22 mouse cellular contexts compared by ENCODE assay signal in the genomic region with DNA sequence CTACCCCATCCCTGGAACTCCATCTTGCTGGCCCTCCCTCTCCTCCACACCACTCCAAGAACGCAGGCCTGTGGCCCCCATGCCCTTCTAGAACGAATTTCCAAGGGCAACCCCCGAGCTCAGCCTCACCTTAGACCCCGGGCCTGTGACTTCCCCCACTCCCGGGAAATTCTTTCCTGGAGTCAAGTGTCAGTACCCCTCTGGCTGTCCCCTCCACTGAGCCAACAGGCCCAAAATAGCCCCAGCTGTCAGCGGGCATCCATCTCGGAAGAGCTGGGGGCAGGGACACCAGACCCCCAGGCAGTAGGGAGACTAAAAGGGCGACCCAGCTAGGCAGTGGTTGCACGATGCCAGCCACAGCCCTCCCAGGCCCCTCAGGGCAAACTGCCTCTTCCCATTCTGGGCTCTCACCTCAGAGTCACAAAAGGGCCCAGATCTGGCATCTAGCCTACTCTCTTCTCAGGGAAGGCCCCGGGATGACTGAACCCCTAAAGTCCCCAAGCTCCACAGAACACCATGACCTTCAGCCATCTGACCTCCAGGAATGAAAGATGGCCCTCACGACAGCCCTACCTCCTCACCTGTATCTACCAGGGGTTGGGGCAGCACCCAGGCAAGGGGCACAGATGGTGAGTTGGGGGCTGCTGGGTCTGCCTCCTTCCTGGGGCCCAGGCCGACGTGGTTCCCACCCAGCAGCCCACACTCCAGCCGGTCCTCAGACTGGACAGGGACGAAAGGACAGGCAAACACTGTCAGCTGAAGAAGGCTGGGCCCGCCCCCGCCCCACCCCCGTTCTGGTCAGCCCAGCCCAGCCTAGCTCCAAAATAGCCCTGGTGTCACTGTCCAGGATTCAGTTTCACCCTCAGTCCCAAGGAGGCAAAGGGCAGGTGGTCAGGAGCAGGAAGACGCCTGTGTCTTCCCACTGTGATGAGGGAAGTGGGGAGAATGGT. TPM values are rescaled to one million over a fixed set of nuclear protein-coding genes. Genes with fewer than 3 reads are reported as not detected.
DNase-seq lines count a peak whose midpoint lies in the region; ATAC-seq lines count a peak whose summit lies in the region.
"Had no signal": no experiment of that assay in that cellular context is flagged by ENCODE, and none has a peak within 500 bp of the region (broad histone marks: within the 10 kb centered on the region; RNA-seq: fewer than 3 reads in every experiment).

No protein-coding gene starts in this region.

- H3K4me2 ChIP-seq in embryonic facial prominence, embryonic 12.5 days (replicated peaks): no peak overlapping the region
- no peak overlapping the region for H3K4me2 ChIP-seq in embryonic facial prominence, embryonic 15.5 days (replicated peaks)
- no peak overlapping the region for H3K4me2 ChIP-seq in forebrain, embryonic 12.5 days
- H3K4me2 ChIP-seq: midbrain, embryonic 11.5 days; neural tube, embryonic 13.5 days had no signal

- no peak overlapping the region for H3K4me3 ChIP-seq in embryonic facial prominence, embryonic 12.5 days
- no peak overlapping the region for H3K4me3 ChIP-seq in embryonic facial prominence, embryonic 10.5 days
- H3K4me3 ChIP-seq in embryonic facial prominence, embryonic 15.5 days (replicated peaks): 0 out of 2 replicates have a peak overlapping the region, but pooled peaks have one; percentile 7
- H3K4me3 ChIP-seq in heart, embryonic 10.5 days: peak overlapping the region; percentile 57
- no peak overlapping the region for H3K4me3 ChIP-seq in forebrain, embryonic 12.5 days (replicated peaks)
- H3K4me3 ChIP-seq: forebrain, embryonic 10.5 days; neural tube, embryonic 13.5 days had no signal

- H3K4me1 ChIP-seq in embryonic facial prominence, embryonic 12.5 days: peaks cover 9% of the 10 kb centered on the region
- H3K4me1 ChIP-seq in embryonic facial prominence, embryonic 10.5 days: peaks cover 35% of the 10 kb centered on the region
- peaks cover 18% of the 10 kb centered on the region for H3K4me1 ChIP-seq in embryonic facial prominence, embryonic 15.5 days
- H3K4me1 ChIP-seq in heart, embryonic 10.5 days: peaks cover 72% of the 10 kb centered on the region
- H3K4me1 ChIP-seq in forebrain, embryonic 12.5 days: peaks cover 11% of the 10 kb centered on the region; the same call in 1 of the 2 replicates

- no peak for DNase-seq in embryonic facial prominence, embryonic 10.5 days (ENCODE audit: low spot score)
- DNase-seq in heart, embryonic 10.5 days (ENCODE audit: low spot score): peak; percentile 84
- DNase-seq in heart, postnatal 10 days: peak; percentile 66 to 71
- DNase-seq in spleen, postnatal 4 days (ENCODE audit: low spot score in 2 of 2): no peak
- no peak for DNase-seq in left cerebral cortex, adult 18-20 months (ENCODE audit: low spot score in 2 of 2)
- DNase-seq: cerebellum, postnatal 25 days; kidney, adult 2 months; kidney, postnatal 14 days; liver; lung, adult 2 months; lung, postnatal 4 days; thymus, postnatal 14 days had no signal

- peaks cover 63% of the 10 kb centered on the region for H3K27me3 ChIP-seq in embryonic facial prominence, embryonic 12.5 days
- H3K27me3 ChIP-seq in embryonic facial prominence, embryonic 10.5 days (replicated peaks; ENCODE audit: low read depth, poor library complexity, severe bottlenecking): peaks cover 60% of the 10 kb centered on the region
- peaks cover 51% of the 10 kb centered on the region for H3K27me3 ChIP-seq in embryonic facial prominence, embryonic 15.5 days
- peaks cover 45% of the 10 kb centered on the region for H3K27me3 ChIP-seq in heart, embryonic 10.5 days (ENCODE audit: insufficient read depth, poor library complexity, severe bottlenecking)
- H3K27me3 ChIP-seq in forebrain, embryonic 12.5 days: peaks cover 63% of the 10 kb centered on the region

- no peak overlapping the region for H3K27ac ChIP-seq in embryonic facial prominence, embryonic 12.5 days
- H3K27ac ChIP-seq in embryonic facial prominence, embryonic 10.5 days (replicated peaks): no peak overlapping the region
- no peak overlapping the region for H3K27ac ChIP-seq in embryonic facial prominence, embryonic 15.5 days (replicated peaks)
- H3K27ac ChIP-seq in heart, embryonic 10.5 days: peak overlapping the region; percentile 93
- H3K27ac ChIP-seq in forebrain, embryonic 12.5 days: no peak overlapping the region
- H3K27ac ChIP-seq: forebrain, embryonic 10.5 days; hindbrain, postnatal 0 days; neural tube, embryonic 13.5 days had no signal

- H3K9ac ChIP-seq in embryonic facial prominence, embryonic 12.5 days: 0 out of 2 replicates have a peak overlapping the region, but pooled peaks have one; percentile 9
- H3K9ac ChIP-seq in embryonic facial prominence, embryonic 15.5 days: no peak overlapping the region
- H3K9ac ChIP-seq in forebrain, embryonic 12.5 days: no peak overlapping the region
- H3K9ac ChIP-seq: neural tube, embryonic 13.5 days had no signal

- ATAC-seq in embryonic facial prominence, embryonic 12.5 days (ENCODE audit: insufficient number of reproducible peaks, insufficient read depth, low FRiP score, low TSS enrichment): no peak
- no peak for ATAC-seq in embryonic facial prominence, embryonic 15.5 days (ENCODE audit: insufficient number of reproducible peaks, low FRiP score, low TSS enrichment, low read depth)
- ATAC-seq in forebrain, embryonic 12.5 days (ENCODE audit: low FRiP score): no peak
- ATAC-seq: hindbrain, postnatal 0 days had no signal

- 44% methylated on average over 19 of the region's 19 CpGs for WGBS in embryonic facial prominence, embryonic 12.5 days
- WGBS in embryonic facial prominence, embryonic 10.5 days: 52% methylated on average over 19 of the region's 19 CpGs
- 43% methylated on average over 19 of the region's 19 CpGs for WGBS in embryonic facial prominence, embryonic 15.5 days
- 40% methylated on average over 19 of the region's 19 CpGs for WGBS in heart, embryonic 10.5 days
- 72% methylated on average over 19 of the region's 19 CpGs for WGBS in forebrain, embryonic 12.5 days

- intact Hi-C loops in heart, postnatal 10 days (cut with DNase I): no loop called here

- H3K9me3 ChIP-seq in embryonic facial prominence, embryonic 12.5 days: no peaks in the 10 kb centered on the region
- no peaks in the 10 kb centered on the region for H3K9me3 ChIP-seq in embryonic facial prominence, embryonic 10.5 days
- H3K9me3 ChIP-seq in embryonic facial prominence, embryonic 15.5 days (replicated peaks): no peaks in the 10 kb centered on the region
- no peaks in the 10 kb centered on the region for H3K9me3 ChIP-seq in heart, embryonic 10.5 days
- H3K9me3 ChIP-seq in forebrain, embryonic 12.5 days: no peaks in the 10 kb centered on the region
- H3K9me3 ChIP-seq: forebrain, embryonic 10.5 days; neural tube, embryonic 13.5 days had no signal

- H3K36me3 ChIP-seq in embryonic facial prominence, embryonic 12.5 days: no peaks in the 10 kb centered on the region
- no peaks in the 10 kb centered on the region for H3K36me3 ChIP-seq in embryonic facial prominence, embryonic 10.5 days (replicated peaks)
- no peaks in the 10 kb centered on the region for H3K36me3 ChIP-seq in embryonic facial prominence, embryonic 15.5 days
- H3K36me3 ChIP-seq in heart, embryonic 10.5 days: peaks cover 28% of the 10 kb centered on the region
- no peaks in the 10 kb centered on the region for H3K36me3 ChIP-seq in forebrain, embryonic 12.5 days (replicated peaks)
- H3K36me3 ChIP-seq: forebrain, embryonic 10.5 days; neural tube, embryonic 13.5 days had no signal

RNA-seq across cellular contexts. Expression of gene Obscn, which starts 2.6 kb away (rescaled TPM):
- 0.28 and 0.69 TPM in 2 replicates for polyA plus RNA-seq in embryonic facial prominence, embryonic 12.5 days (2016; fragmentation: Nextera tagmentation; extraction: Ambion mirVana)
- polyA plus RNA-seq in embryonic facial prominence, embryonic 10.5 days (2016; fragmentation: Nextera tagmentation; extraction: Ambion mirVana): 0.05 and 0.24 TPM in 2 replicates
- polyA plus RNA-seq in embryonic facial prominence, embryonic 15.5 days (2015; fragmentation: Nextera tagmentation; extraction: Ambion mirVana): 2.4 and 3.5 TPM in 2 replicates
- 20.6 and 36.7 TPM in 2 replicates for polyA plus RNA-seq in heart, embryonic 10.5 days (2016; fragmentation: Nextera tagmentation; extraction: Ambion mirVana)
- total RNA-seq in heart, postnatal 10 days (2021): 100 to 1,000 TPM; 427 to 465 TPM
- not detected in 2 replicates for polyA plus RNA-seq in forebrain, embryonic 12.5 days (2016; fragmentation: Nextera tagmentation; extraction: Ambion mirVana)
- total RNA-seq in left cerebral cortex, adult 18-20 months (2021): 1 to 10 TPM; 1.5 to 2.4 TPM

RNA-seq across cellular contexts. Expression of gene Iba57, which starts 24.7 kb away (rescaled TPM):
- polyA plus RNA-seq in embryonic facial prominence, embryonic 12.5 days (2016; fragmentation: Nextera tagmentation; extraction: Ambion mirVana): 3.8 TPM in 2 replicates
- 4.0 and 4.7 TPM in 2 replicates for polyA plus RNA-seq in embryonic facial prominence, embryonic 10.5 days (2016; fragmentation: Nextera tagmentation; extraction: Ambion mirVana)
- 5.4 and 6.5 TPM in 2 replicates for polyA plus RNA-seq in embryonic facial prominence, embryonic 15.5 days (2015; fragmentation: Nextera tagmentation; extraction: Ambion mirVana)
- polyA plus RNA-seq in heart, embryonic 10.5 days (2016; fragmentation: Nextera tagmentation; extraction: Ambion mirVana): 7.8 and 9.2 TPM in 2 replicates
- total RNA-seq in heart, postnatal 10 days (2021): 10 to 100 TPM; 14.6 to 16.8 TPM
- 5.9 and 6.6 TPM in 2 replicates for polyA plus RNA-seq in forebrain, embryonic 12.5 days (2016; fragmentation: Nextera tagmentation; extraction: Ambion mirVana)
- total RNA-seq in left cerebral cortex, adult 18-20 months (2021): 1 to 10 TPM; 7.2 to 7.4 TPM

RNA-seq across cellular contexts. Expression of gene Gjc2, which starts 44.2 kb away (rescaled TPM):
- 0.50 and 1.00 TPM in 2 replicates for polyA plus RNA-seq in embryonic facial prominence, embryonic 12.5 days (2016; fragmentation: Nextera tagmentation; extraction: Ambion mirVana)
- polyA plus RNA-seq in embryonic facial prominence, embryonic 10.5 days (2016; fragmentation: Nextera tagmentation; extraction: Ambion mirVana): 0.15 TPM in 1 of 2 replicates, not detected in the other
- 0.52 and 0.74 TPM in 2 replicates for polyA plus RNA-seq in embryonic facial prominence, embryonic 15.5 days (2015; fragmentation: Nextera tagmentation; extraction: Ambion mirVana)
- polyA plus RNA-seq in heart, embryonic 10.5 days (2016; fragmentation: Nextera tagmentation; extraction: Ambion mirVana): not detected in 2 replicates
- 1 to 10 TPM; 1.7 to 1.8 TPM for total RNA-seq in heart, postnatal 10 days (2021)
- polyA plus RNA-seq in forebrain, embryonic 12.5 days (2016; fragmentation: Nextera tagmentation; extraction: Ambion mirVana): 0.09 and 0.26 TPM in 2 replicates
- total RNA-seq in left cerebral cortex, adult 18-20 months (2021): 1 to 10 TPM; 7.5 to 8.1 TPM
- total RNA-seq: hematopoietic stem cell, adult 5-6 weeks; monocyte, adult 5-6 weeks had no signal
- polyA plus RNA-seq: embryonic facial prominence, embryonic 11.5 days; forebrain, embryonic 10.5 days; midbrain, embryonic 11.5 days had no signal

RNA-seq across cellular contexts. Expression of gene Guk1, which starts 53.2 kb away (rescaled TPM):
- 124 and 125 TPM in 2 replicates for polyA plus RNA-seq in embryonic facial prominence, embryonic 12.5 days (2016; fragmentation: Nextera tagmentation; extraction: Ambion mirVana)
- 133 and 146 TPM in 2 replicates for polyA plus RNA-seq in embryonic facial prominence, embryonic 10.5 days (2016; fragmentation: Nextera tagmentation; extraction: Ambion mirVana)
- polyA plus RNA-seq in embryonic facial prominence, embryonic 15.5 days (2015; fragmentation: Nextera tagmentation; extraction: Ambion mirVana): 111 and 113 TPM in 2 replicates
- polyA plus RNA-seq in heart, embryonic 10.5 days (2016; fragmentation: Nextera tagmentation; extraction: Ambion mirVana): 127 and 152 TPM in 2 replicates
- 10 to 100 TPM; 74.3 to 76.2 TPM for total RNA-seq in heart, postnatal 10 days (2021)
- 83.4 and 95.5 TPM in 2 replicates for polyA plus RNA-seq in forebrain, embryonic 12.5 days (2016; fragmentation: Nextera tagmentation; extraction: Ambion mirVana)
- total RNA-seq in left cerebral cortex, adult 18-20 months (2021): 100 to 1,000 TPM; 144 TPM

Comparison
In these comparisons a context has a peak if more than half of its experiments do, and no peak if none do; other contexts are left out.
1. H3K4me3 ChIP-seq: peak in embryonic facial prominence, embryonic 15.5 days (single experiment) and heart, embryonic 10.5 days (single experiment); none in embryonic facial prominence, embryonic 12.5 days (single experiment), embryonic facial prominence, embryonic 10.5 days (single experiment) and forebrain, embryonic 12.5 days (single experiment).
2. DNase-seq: peak in heart, embryonic 10.5 days (single experiment) and heart, postnatal 10 days (2 of 2); none in embryonic facial prominence, embryonic 10.5 days (single experiment), spleen, postnatal 4 days (0 of 2) and left cerebral cortex, adult 18-20 months (0 of 2).